Comparison of ENCODE assay signal across 13 mouse cellular contexts in genomic region chr10:43826773-43827621, GRCm38 (mm10).
DNase-seq lines count a peak whose midpoint lies in the region; ATAC-seq and TF ChIP-seq lines count a peak whose summit lies in the region.
"Had no signal": no experiment of that assay in that cellular context is flagged by ENCODE, and none has a peak within 500 bp of the region (broad histone marks: within the 10 kb centered on the region; RNA-seq: fewer than 3 reads in every experiment).

No protein-coding gene starts in this region.

- 89% methylated on average over 14 of the region's 14 CpGs for WGBS in thymus, adult 2 months
- WGBS in hindbrain, embryonic 13.5 days: 82% methylated on average over 14 of the region's 14 CpGs

- H3K27me3 ChIP-seq in thymus, adult 2 months (ENCODE audit: control insufficient read depth, insufficient read depth, low read length): no peaks in the 10 kb centered on the region
- no peaks in the 10 kb centered on the region for H3K27me3 ChIP-seq in hindbrain, embryonic 13.5 days
- H3K27me3 ChIP-seq: embryonic facial prominence, embryonic 12.5 days had no signal

- H3K9ac ChIP-seq in hindbrain, embryonic 13.5 days: no peak overlapping the region
- H3K9ac ChIP-seq: embryonic facial prominence, embryonic 12.5 days had no signal

- no peaks in the 10 kb centered on the region for H3K9me3 ChIP-seq in hindbrain, embryonic 13.5 days
- H3K9me3 ChIP-seq: hindbrain, embryonic 10.5 days had no signal

- no peak for TF ChIP-seq POLR2A in thymus, adult 2 months (IDR thresholded peaks at IDR 0.05; ENCODE audit: control insufficient read depth, extremely low read depth, insufficient read depth, low read length, poor library complexity)

- peak; percentile 4 to 12 for DNase-seq in cerebellum, postnatal 14 days
- DNase-seq in cerebellum, adult 11-12 months: no peak
- no peak for DNase-seq in thymus, adult 2 months
- no peak for DNase-seq in thymus, adult 18-20 months
- DNase-seq in right cerebral cortex, postnatal 4 days: no peak
- no peak for DNase-seq in layer of hippocampus, postnatal 10 days (ENCODE audit: low spot score in 2 of 2)
- DNase-seq: cerebellum, adult 18-20 months; kidney, postnatal 25 days; right cerebral cortex, adult 18-20 months had no signal

- peak; percentile 69 for ATAC-seq in neutrophil, adult 5-6 weeks (ENCODE audit: extremely low read depth, insufficient number of reproducible peaks, low FRiP score, poor library complexity, severe bottlenecking)
- ATAC-seq in hindbrain, embryonic 13.5 days (ENCODE audit: low FRiP score): no peak

- no peak overlapping the region for H3K4me2 ChIP-seq in hindbrain, embryonic 13.5 days
- H3K4me2 ChIP-seq: embryonic facial prominence, embryonic 12.5 days had no signal

- no peak overlapping the region for H3K4me3 ChIP-seq in thymus, adult 2 months (ENCODE audit: control insufficient read depth, insufficient read depth, low read length)
- H3K4me3 ChIP-seq in hindbrain, embryonic 13.5 days: no peak overlapping the region
- H3K4me3 ChIP-seq: embryonic facial prominence, embryonic 12.5 days; hindbrain, embryonic 10.5 days had no signal

- peaks cover 4% of the 10 kb centered on the region; the same call in 1 of the 2 replicates for H3K4me1 ChIP-seq in thymus, adult 2 months (replicated peaks; ENCODE audit: control insufficient read depth, insufficient read depth, low read length)
- peaks cover 9% of the 10 kb centered on the region; the same call in 1 of the 2 replicates for H3K4me1 ChIP-seq in hindbrain, embryonic 13.5 days (replicated peaks)

- TF ChIP-seq CTCF in thymus, adult 2 months (IDR thresholded peaks at IDR 0.05; ENCODE audit: borderline replicate concordance, control insufficient read depth, extremely low read depth, insufficient read depth, low read length, poor library complexity): peak; percentile 52; the same call in 1 of the 2 replicates

- no peaks in the 10 kb centered on the region for H3K36me3 ChIP-seq in thymus, adult 2 months (ENCODE audit: control insufficient read depth, insufficient read depth, low read length)
- H3K36me3 ChIP-seq in hindbrain, embryonic 13.5 days: no peaks in the 10 kb centered on the region
- H3K36me3 ChIP-seq: embryonic facial prominence, embryonic 12.5 days; hindbrain, embryonic 10.5 days had no signal

- H3K27ac ChIP-seq in thymus, adult 2 months (ENCODE audit: control insufficient read depth, insufficient read depth, low read length): no peak overlapping the region
- no peak overlapping the region for H3K27ac ChIP-seq in hindbrain, embryonic 13.5 days
- H3K27ac ChIP-seq: embryonic facial prominence, embryonic 12.5 days; hindbrain, embryonic 10.5 days had no signal

Comparison
In these comparisons a context has a peak if more than half of its experiments do, and no peak if none do; other contexts are left out.
1. DNase-seq: peak in cerebellum, postnatal 14 days (2 of 2); none in cerebellum, adult 11-12 months (single experiment), thymus, adult 2 months (single experiment), thymus, adult 18-20 months (0 of 2), right cerebral cortex, postnatal 4 days (single experiment) and layer of hippocampus, postnatal 10 days (0 of 2).